Mouse (Mus musculus) left cerebral cortex, postnatal 4 days (tissue): ENCODE measurements around the gene Abcg2. TPM values are rescaled to one million over a fixed set of nuclear protein-coding genes. Genes with fewer than 3 reads are reported as not detected.
A peak's percentile ranks its signal among the peaks of the same experiment; 100 is the strongest.
"Not testable (repeated sequence)": the region's sequence is repeated elsewhere in the genome, so short reads cannot be mapped to it uniquely, and the experiment has no call there.

ENCODE experiments used
- DNase-seq: peaks from one replicate; pipeline ENCODE4 v3.0.0-alpha.2; 2022
- intact Hi-C: fragments of 180-260 bp; cut with DNase I; formaldehyde crosslinking; loops from one replicate; pipeline ENCODE4 v1.15.1; 2025
- total RNA-seq, 2 experiments: library from RNA; stranded (reverse); gene quantifications; 2 replicates each; pipeline ENCODE4 v1.2.3; 2021

Abcg2 gene
- total RNA-seq, result 10 to 100 TPM; 31.0 to 33.4 TPM

- DNase-seq, intact Hi-C loops: not testable (repeated sequence)
Observed at GRCm38 (mm10) chr6:58584223-58584622, at the start of gene Abcg2. TSS of gene Abcg2 (plus strand) at chr6:58584523.

- DNase-seq, intact Hi-C loops: not testable (repeated sequence)
Observed at GRCm38 (mm10) chr6:58540263-58540662, 44.1 kb upstream of the Abcg2 start.

- intact Hi-C loops, result not testable (repeated sequence)
- peak; percentile 27 for DNase-seq
Observed at GRCm38 (mm10) chr6:58542852-58543251, 41.5 kb upstream of the Abcg2 start.

- intact Hi-C loops, result loop anchor here (5.0 kb wide), 1 partner anchor 227 kb away; no protein-coding TSS in a partner anchor
- DNase-seq, result not testable (repeated sequence)
Observed at GRCm38 (mm10) chr6:58544971-58545370, 39.4 kb upstream of the Abcg2 start.

- DNase-seq, result not testable (repeated sequence)
- intact Hi-C loops, result loop anchor here (5.0 kb wide), 1 partner anchor 226 kb away; no protein-coding TSS in a partner anchor
Observed at GRCm38 (mm10) chr6:58546050-58546449, 38.3 kb upstream of the Abcg2 start.

- DNase-seq, result peak; percentile 46
- intact Hi-C loops, result loop anchor here (5.0 kb wide), 1 partner anchor 225 kb away; no protein-coding TSS in a partner anchor
Observed at GRCm38 (mm10) chr6:58546816-58547215, 37.5 kb upstream of the Abcg2 start.

- intact Hi-C loops, DNase-seq: not testable (repeated sequence)
Observed at GRCm38 (mm10) chr6:58553812-58554211, 30.5 kb upstream of the Abcg2 start.

- DNase-seq, intact Hi-C loops: not testable (repeated sequence)
Observed at GRCm38 (mm10) chr6:58593987-58594844, 9.9 kb downstream of the Abcg2 start.

GRCm38 (mm10) chr6:58595639-58596293 lies 11.4 kb downstream of the Abcg2 start:
- intact Hi-C loops, DNase-seq: not testable (repeated sequence)

GRCm38 (mm10) chr6:58596294-58596653 lies 12.0 kb downstream of the Abcg2 start:
- DNase-seq, result peak; percentile 24
- intact Hi-C loops, result no loop called here

- intact Hi-C loops, result loop anchor here (5.0 kb wide), 1 partner anchor 580 kb away; no protein-coding TSS in a partner anchor
- DNase-seq, result not testable (repeated sequence)
Observed at GRCm38 (mm10) chr6:58602119-58602518, 17.8 kb downstream of the Abcg2 start.

GRCm38 (mm10) chr6:58602991-58603390 lies 18.7 kb downstream of the Abcg2 start:
- DNase-seq, result not testable (repeated sequence)
- intact Hi-C loops, result loop anchor here (5.0 kb wide), 1 partner anchor 579 kb away; no protein-coding TSS in a partner anchor

GRCm38 (mm10) chr6:58603485-58604090 lies 19.3 kb downstream of the Abcg2 start:
- not testable (repeated sequence) for DNase-seq
- intact Hi-C loops, result loop anchor here (5.0 kb wide), 1 partner anchor 579 kb away; no protein-coding TSS in a partner anchor

- no peak for DNase-seq
- intact Hi-C loops, result loop anchor here (5.0 kb wide), 1 partner anchor 166 kb away; no protein-coding TSS in a partner anchor
Observed at GRCm38 (mm10) chr6:58606642-58607041, 22.3 kb downstream of the Abcg2 start.

- intact Hi-C loops, result loop anchor here (5.0 kb wide), 1 partner anchor 164 kb away; no protein-coding TSS in a partner anchor
Observed at GRCm38 (mm10) chr6:58608422-58608821, 24.1 kb downstream of the Abcg2 start.

GRCm38 (mm10) chr6:58609919-58610759 lies 25.8 kb downstream of the Abcg2 start:
- intact Hi-C loops, result loop anchor here (5.0 kb wide), 1 partner anchor 162 kb away; no protein-coding TSS in a partner anchor
- no peak for DNase-seq

More at GRCm38 (mm10) chr6:58608422-58608821, 24.1 kb downstream of the Abcg2 start:
- DNase-seq, result no peak

GRCm38 (mm10) chr6:58610760-58611654 lies 26.7 kb downstream of the Abcg2 start:
- intact Hi-C loops, result no loop called here
- DNase-seq, result no peak

- no peak for DNase-seq
- intact Hi-C loops, result no loop called here
Observed at GRCm38 (mm10) chr6:58624126-58624525, 39.8 kb downstream of the Abcg2 start.

GRCm38 (mm10) chr6:58629238-58629637 lies 44.9 kb downstream of the Abcg2 start:
- no peak for DNase-seq
- intact Hi-C loops, result no loop called here
